Mouse (Mus musculus) lung, embryonic 14.5 days (tissue): ENCODE data around the gene Cyp2w1. TPM values are rescaled to one million over a fixed set of nuclear protein-coding genes. Genes with fewer than 3 reads are reported as not detected.

Experiments used
- ATAC-seq: fragments of 200-750 bp; cut with Nextera tagmentation; 2 replicates; pipeline ENCODE4 v1.8.0; 2017; ENCODE audit warnings: mild to moderate bottlenecking, moderate TSS enrichment, moderate library complexity; ENCODE audit not compliant: insufficient read depth
- DNase-seq: peaks from one replicate; pipeline ENCODE4 v3.0.0-alpha.2; 2015
- H3K27ac ChIP-seq: fragments of 300-500 bp; sonication (generic); 2 replicates; pipeline ENCODE4 v1.5.1; 2014; ENCODE audit warnings: low read depth, mild to moderate bottlenecking, moderate library complexity
- H3K27me3 ChIP-seq: fragments of 300-500 bp; sonication (generic); 2 replicates; pipeline ENCODE4 v1.6.1; 2014; ENCODE audit warnings: low read length, control low read depth; ENCODE audit not compliant: insufficient read depth
- H3K36me3 ChIP-seq: fragments of 300-500 bp; sonication (generic); 2 replicates; pipeline ENCODE4 v1.6.1; 2014; ENCODE audit warnings: control low read depth; ENCODE audit not compliant: insufficient read depth
- H3K4me1 ChIP-seq: fragments of 300-500 bp; sonication (generic); 2 replicates; pipeline ENCODE4 v1.6.1; 2014; ENCODE audit warnings: antibody characterized with exemption, control low read depth; ENCODE audit not compliant: insufficient read depth
- H3K4me2 ChIP-seq: fragments of 300-500 bp; sonication (generic); 2 replicates; pipeline ENCODE4 v1.6.1; 2014; ENCODE audit warnings: mild to moderate bottlenecking
- H3K4me3 ChIP-seq: fragments of 300-500 bp; sonication (generic); 2 replicates; pipeline ENCODE4 v1.5.1; 2014; ENCODE audit warnings: low read depth, low read length
- H3K9ac ChIP-seq: fragments of 300-500 bp; sonication (generic); 2 replicates; pipeline ENCODE4 v1.6.1; 2014
- H3K9me3 ChIP-seq: fragments of 300-500 bp; sonication (generic); 2 replicates; pipeline ENCODE4 v1.6.1; 2016; ENCODE audit warnings: low read depth, low read length, control low read depth
- CTCF ChIP-seq: IDR thresholded peaks from 2 replicates; pipeline ENCODE4 v1.5.1; 2016; ENCODE audit warnings: antibody characterized with exemption, low read depth
- WGBS: fragments of 180-500 bp; shearing (Covaris S2); extraction: QIAGEN DNeasy Blood & Tissue Kit; methylation state at CpG from one replicate; pipeline ENCODE4 v1.1.7; 2014; 5-methylcytosine and 5-hydroxymethylcytosine counted together
- polyA plus RNA-seq: library from polyadenylated mRNA; unstranded; fragments of >200 nt; fragmentation: Nextera tagmentation; extraction: Ambion mirVana; gene quantifications from 2 replicates; pipeline ENCODE4 v1.2.1, GENCODE M21; 2014

Gene Cyp2w1
- polyA plus RNA-seq, 1 experiment from 2014 or later: not detected

DNA sequence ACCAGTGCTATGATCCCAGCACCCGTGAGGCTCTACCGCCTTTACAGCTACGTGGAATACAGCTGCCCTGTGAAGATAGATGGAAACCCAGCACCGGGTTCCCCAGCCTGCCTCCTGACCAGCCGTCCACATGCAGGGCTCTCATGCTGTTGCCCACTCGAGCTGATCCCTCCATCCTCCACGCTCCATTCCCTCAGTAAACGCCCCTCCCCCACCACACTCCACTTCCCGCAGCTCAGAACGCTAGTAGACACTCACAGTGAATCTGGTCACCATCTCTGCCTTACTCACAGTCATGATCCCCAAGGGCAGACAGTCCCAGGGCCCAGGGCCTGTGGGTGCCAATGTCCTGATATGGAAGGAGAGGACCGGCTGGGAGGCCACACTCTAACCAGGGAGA lies 13.5 kb upstream of the Cyp2w1 start:
- H3K27ac ChIP-seq: no peak overlapping the region
- no peaks in the 10 kb centered on the region for H3K27me3 ChIP-seq
- ATAC-seq: no peak

DNA sequence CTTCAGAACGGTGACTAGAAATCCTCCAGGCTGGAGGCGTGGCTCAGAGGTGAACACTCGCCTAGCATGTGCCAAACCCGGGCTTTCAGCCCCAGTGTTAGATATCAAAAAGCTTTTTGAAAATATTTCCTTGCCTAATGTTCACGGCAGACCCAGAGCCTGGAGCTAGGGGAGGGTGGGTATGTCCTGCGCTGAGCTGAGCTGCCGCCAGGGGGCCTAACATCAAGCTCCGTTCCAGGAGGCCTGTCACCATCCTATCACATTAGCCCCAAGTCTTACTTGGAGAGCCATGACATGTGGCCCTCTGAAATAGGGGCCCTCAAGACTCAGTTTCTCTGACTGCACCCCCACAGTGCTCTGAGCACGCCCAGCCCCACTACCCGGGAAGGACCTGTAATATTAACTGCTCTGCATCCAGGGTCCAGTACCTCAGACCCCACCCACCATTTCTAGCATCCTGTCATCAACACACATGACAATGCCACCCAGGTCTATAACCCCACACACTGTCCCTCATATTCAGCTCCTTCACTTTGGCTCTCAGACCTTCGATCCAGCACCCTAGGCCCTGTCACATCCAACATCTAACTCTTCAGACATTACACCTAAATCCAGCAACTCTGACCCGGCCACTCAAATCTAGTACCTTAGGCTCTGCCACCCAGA lies 8.3 kb upstream of the Cyp2w1 start:
- H3K36me3 ChIP-seq: peaks cover 36% of the 10 kb centered on the region
- H3K9ac ChIP-seq: peak overlapping the region; percentile 91
- no peaks in the 10 kb centered on the region for H3K27me3 ChIP-seq
- H3K9me3 ChIP-seq: no peaks in the 10 kb centered on the region
- peaks cover 2% of the 10 kb centered on the region; the same call in 1 of the 2 replicates for H3K4me1 ChIP-seq
- DNase-seq (peak; percentile 91), ATAC-seq (peak; percentile 72)
- H3K27ac ChIP-seq: 0 out of 2 replicates have a peak overlapping the region, but pooled peaks have one; percentile 26
- TF ChIP-seq CTCF: peak; percentile 89
- WGBS: 3% methylated on average over 12 of the region's 12 CpGs
- H3K4me2 ChIP-seq: peak overlapping the region; percentile 96
- peak overlapping the region; percentile 79 for H3K4me3 ChIP-seq

More for the DNA sequence above, 13.5 kb upstream of the Cyp2w1 start:
- TF ChIP-seq CTCF: no peak
- no peak for DNase-seq
- Histone ChIP-seq H3K4me2 (no peak overlapping the region), H3K4me1 (no peaks in the 10 kb centered on the region; the same call in 1 of the 2 replicates), H3K36me3 (peaks cover 62% of the 10 kb centered on the region), H3K9ac (no peak overlapping the region), H3K4me3 (no peak overlapping the region), H3K9me3 (no peaks in the 10 kb centered on the region)
- WGBS: 68% methylated on average over 11 of the region's 11 CpGs

DNA sequence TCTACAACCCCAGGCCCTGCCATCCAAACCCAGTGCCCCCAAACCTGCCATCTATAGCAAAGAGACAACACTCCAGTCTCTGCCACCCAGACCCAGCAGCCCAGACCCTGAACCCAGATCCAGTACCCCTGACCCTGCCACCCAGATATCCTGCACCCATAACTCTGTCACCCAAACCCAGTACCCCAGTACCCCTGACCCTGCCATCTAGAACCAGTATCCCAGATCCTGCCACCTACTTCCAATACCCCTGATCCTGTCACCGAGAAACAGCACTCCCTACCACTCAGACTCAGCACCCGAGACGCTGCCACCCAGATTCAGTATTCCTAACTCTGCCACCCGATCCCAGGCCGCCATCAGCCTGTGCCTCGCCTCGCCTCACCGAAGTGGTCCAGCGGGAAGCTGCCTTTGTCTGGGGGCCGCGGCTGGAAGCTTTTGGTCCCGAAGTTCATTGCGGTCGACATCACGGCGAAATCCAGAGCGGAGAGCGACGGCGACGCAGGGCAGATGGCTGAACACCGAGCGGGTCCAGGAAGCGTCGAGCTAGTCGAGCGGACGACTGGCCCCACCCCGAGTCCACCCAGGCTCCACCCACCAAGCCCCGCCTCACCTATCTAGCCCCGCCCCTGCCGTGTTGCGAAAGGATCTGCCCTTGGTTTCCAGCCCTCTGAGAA lies 7.6 kb upstream of the Cyp2w1 start:
- Histone ChIP-seq H3K4me2 (peak overlapping the region; percentile 96), H3K27ac (peak overlapping the region; percentile 59; the same call in 1 of the 2 replicates), H3K4me1 (peaks cover 2% of the 10 kb centered on the region; the same call in 1 of the 2 replicates), H3K36me3 (peaks cover 29% of the 10 kb centered on the region), H3K9ac (peak overlapping the region; percentile 91), H3K9me3 (no peaks in the 10 kb centered on the region), H3K4me3 (peak overlapping the region; percentile 79), H3K27me3 (no peaks in the 10 kb centered on the region)
- WGBS: 0% methylated on average over 33 of the region's 33 CpGs
- ATAC-seq: peak; percentile 92
- DNase-seq: peak; percentile 97
- no peak for TF ChIP-seq CTCF

GRCm38 (mm10) chr5:139345364-139345714 lies 7.1 kb upstream of the Cyp2w1 start:
- Histone ChIP-seq H3K9me3 (no peaks in the 10 kb centered on the region), H3K9ac (peak overlapping the region; percentile 51), H3K36me3 (peaks cover 24% of the 10 kb centered on the region), H3K4me2 (peak overlapping the region; percentile 96), H3K4me3 (peak overlapping the region; percentile 79), H3K27me3 (no peaks in the 10 kb centered on the region), H3K4me1 (peaks cover 2% of the 10 kb centered on the region; the same call in 1 of the 2 replicates), H3K27ac (peak overlapping the region; percentile 40; the same call in 1 of the 2 replicates)
- 10% methylated on average over 5 of the region's 5 CpGs for WGBS
- no peak for TF ChIP-seq CTCF
- DNase-seq (no peak), ATAC-seq (peak; percentile 44)

DNA sequence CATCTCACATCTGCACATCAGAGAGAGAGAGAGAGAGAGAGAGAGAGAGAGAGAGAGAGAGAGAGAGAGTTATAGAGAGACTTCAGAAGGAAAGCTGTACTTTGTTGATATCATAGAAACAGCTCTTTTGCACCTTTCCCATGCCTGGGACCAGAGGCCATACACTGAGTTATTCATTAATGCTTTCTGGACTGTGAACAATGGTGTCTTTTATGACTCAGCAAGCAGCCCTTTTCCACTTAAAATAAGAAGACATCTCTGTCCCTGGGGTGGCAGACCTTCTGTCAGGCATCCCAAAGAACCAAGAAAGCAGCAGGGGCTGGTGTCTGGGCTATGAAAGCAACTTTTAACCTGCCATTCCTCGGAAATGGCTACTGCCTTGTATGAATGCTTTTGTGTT lies 5.2 kb upstream of the Cyp2w1 start:
- Histone ChIP-seq H3K27me3 (no peaks in the 10 kb centered on the region), H3K9me3 (no peaks in the 10 kb centered on the region), H3K4me3 (no peak overlapping the region), H3K36me3 (peaks cover 8% of the 10 kb centered on the region), H3K4me1 (peaks cover 2% of the 10 kb centered on the region; the same call in 1 of the 2 replicates), H3K4me2 (no peak overlapping the region), H3K9ac (no peak overlapping the region), H3K27ac (peak overlapping the region; percentile 50; the same call in 1 of the 2 replicates)
- ATAC-seq: no peak
- no peak for DNase-seq
- WGBS: 47% methylated on average over 1 of the region's 1 CpGs
- TF ChIP-seq CTCF: no peak

DNA sequence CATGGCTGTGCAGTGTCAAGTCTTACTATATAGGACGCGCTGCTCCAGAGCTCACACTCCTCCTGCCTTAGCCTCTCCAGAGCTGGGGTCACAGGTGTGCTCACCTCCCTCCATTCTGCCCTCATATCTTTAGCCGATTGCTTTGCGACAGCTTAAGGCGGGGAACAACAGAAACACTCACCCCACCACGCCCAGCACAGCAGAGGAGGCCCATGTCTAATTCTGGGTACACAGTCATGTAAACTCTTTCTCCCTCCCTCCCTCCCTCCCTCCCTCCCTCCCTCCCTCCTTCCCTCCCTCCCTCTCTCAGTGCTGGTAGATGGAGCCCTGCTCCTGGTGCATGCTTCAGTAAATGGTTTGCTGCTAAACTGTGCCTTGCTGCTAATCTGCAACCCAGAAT lies 2.7 kb upstream of the Cyp2w1 start:
- DNase-seq (no peak), ATAC-seq (no peak)
- no peak for TF ChIP-seq CTCF
- no peak overlapping the region for H3K4me2 ChIP-seq
- H3K9me3 ChIP-seq: no peaks in the 10 kb centered on the region
- H3K27ac ChIP-seq: no peak overlapping the region
- H3K27me3 ChIP-seq: no peaks in the 10 kb centered on the region
- H3K4me1 ChIP-seq: 0 out of 2 replicates have a peak, but pooled peaks cover 2% of the 10 kb centered on the region
- H3K36me3 ChIP-seq: no peaks in the 10 kb centered on the region
- 62% methylated on average over 6 of the region's 6 CpGs for WGBS
- H3K4me3 ChIP-seq: no peak overlapping the region
- no peak overlapping the region for H3K9ac ChIP-seq

- 39% methylated on average over 5 of the region's 5 CpGs for WGBS
- Histone ChIP-seq H3K27ac (no peak within 1 kb of the TSS), H3K9ac (peak within 1 kb of the TSS; percentile 31), H3K36me3 (no peaks in the 10 kb centered on the region), H3K4me1 (no peaks in the 10 kb centered on the region), H3K9me3 (no peaks in the 10 kb centered on the region), H3K27me3 (no peaks in the 10 kb centered on the region), H3K4me2 (no peak within 1 kb of the TSS), H3K4me3 (no peak within 1 kb of the TSS)
- TF ChIP-seq CTCF: no peak
- no peak for DNase-seq
- no peak for ATAC-seq
Measured at GRCm38 (mm10) chr5:139351134-139351533, 1.3 kb upstream of the Cyp2w1 start, which contains the start of gene Cox19. Gene Cox19 (minus strand): TSS chr5:139351418.
